Mouse (Mus musculus): ENCODE results near the gene Abcc12. TPM values are rescaled to one million over a fixed set of nuclear protein-coding genes. Genes with fewer than 3 reads are reported as not detected.

The Abcc12 gene
- total and polyA plus RNA-seq, 3 experiments = not detected

- no peak overlapping the region for H3K4me3 ChIP-seq (ENCODE audit: control insufficient read depth in 1 of 2, insufficient read depth in 1 of 2, low read depth in 2 of 2, low read length in 2 of 2)
- H3K9me3 ChIP-seq (replicated peaks; ENCODE audit: insufficient read depth, low read length) = no peaks in the 10 kb centered on the region
- no peak overlapping the region for H3K9ac ChIP-seq (ENCODE audit: control insufficient read depth, low read depth, low read length, poor library complexity, severe bottlenecking)
- DNase-seq (ENCODE audit: low read depth, low spot score) = no peak
- TF ChIP-seq ZNF384 (IDR thresholded peaks at IDR 0.05; ENCODE audit: low read depth, low read length) = no peak
- no peak for TF ChIP-seq MEF2A (IDR thresholded peaks at IDR 0.05; ENCODE audit: extremely low read depth, insufficient replicate concordance, low read depth, low read length, poor library complexity, severe bottlenecking)
- TF ChIP-seq MYC (IDR thresholded peaks at IDR 0.05; ENCODE audit: low read depth, low read length) = no peak
- TF ChIP-seq MAZ (IDR thresholded peaks at IDR 0.05; ENCODE audit: low read depth, low read length) = no peak
- TF ChIP-seq HCFC1 (IDR thresholded peaks at IDR 0.05; ENCODE audit: low read depth, low read length) = no peak
- TF ChIP-seq TAL1 (IDR thresholded peaks at IDR 0.05; ENCODE audit: low read length) = no peak
- no peak for TF ChIP-seq UBTF (IDR thresholded peaks at IDR 0.05; ENCODE audit: borderline replicate concordance, insufficient read depth, low read depth, low read length)
- TF ChIP-seq ETS1 (IDR thresholded peaks at IDR 0.05; ENCODE audit: low read depth, low read length) = no peak
- no peak for TF ChIP-seq POLR2AphosphoS2 (IDR thresholded peaks at IDR 0.05; ENCODE audit: low read length)
- H3K27ac ChIP-seq (ENCODE audit: control insufficient read depth, low read depth, low read length) = no peak overlapping the region
- no peaks in the 10 kb centered on the region for H3K79me2 ChIP-seq (ENCODE audit: control insufficient read depth, insufficient read depth, low read length, poor library complexity)
- H3K36me3 ChIP-seq (ENCODE audit: control insufficient read depth in 1 of 2, insufficient read depth in 2 of 2, low read length in 2 of 2) = peaks cover 0 to 16% of the 10 kb centered on the region in 2 experiments; a peak in 2 of 4 replicates
- no peaks in the 10 kb centered on the region for H3K27me3 ChIP-seq (ENCODE audit: control insufficient read depth in 1 of 2, insufficient read depth in 2 of 2, low read length in 2 of 2)
- peaks cover 0 to 19% of the 10 kb centered on the region in 2 experiments; a peak in 3 of 4 replicates for H3K4me1 ChIP-seq (ENCODE audit: control insufficient read depth in 1 of 2, insufficient read depth in 2 of 2, low read length in 2 of 2)
Observed at GRCm38 (mm10) chr8:86613798-86614197, 33.3 kb upstream of the Abcc12 start.

- Histone ChIP-seq H3K9me3 (replicated peaks; ENCODE audit: insufficient read depth, low read length) (no peaks in the 10 kb centered on the region), H3K9ac (ENCODE audit: control insufficient read depth, low read depth, low read length, poor library complexity, severe bottlenecking) (no peak overlapping the region), H3K36me3 (ENCODE audit: control insufficient read depth in 1 of 2, insufficient read depth in 2 of 2, low read length in 2 of 2) (no peaks in the 10 kb centered on the region), H3K27ac (ENCODE audit: control insufficient read depth, low read depth, low read length) (no peak overlapping the region), H3K27me3 (ENCODE audit: control insufficient read depth in 1 of 2, insufficient read depth in 2 of 2, low read length in 2 of 2) (peaks cover 0 to under 1% of the 10 kb centered on the region in 2 experiments; a peak in 3 of 4 replicates), H3K79me2 (ENCODE audit: control insufficient read depth, insufficient read depth, low read length, poor library complexity) (no peaks in the 10 kb centered on the region), H3K4me1 (ENCODE audit: control insufficient read depth in 1 of 2, insufficient read depth in 2 of 2, low read length in 2 of 2) (no peaks in the 10 kb centered on the region), H3K4me3 (ENCODE audit: control insufficient read depth in 1 of 2, insufficient read depth in 1 of 2, low read depth in 2 of 2, low read length in 2 of 2) (no peak overlapping the region)
- no peak for TF ChIP-seq ZNF384 (IDR thresholded peaks at IDR 0.05; ENCODE audit: low read depth, low read length)
- no peak for TF ChIP-seq JUND (IDR thresholded peaks at IDR 0.05; ENCODE audit: low read depth, low read length)
- TF ChIP-seq POLR2AphosphoS2 (IDR thresholded peaks at IDR 0.05; ENCODE audit: low read length) = no peak
- TF ChIP-seq CTCF (IDR thresholded peaks at IDR 0.05 in 2 of 3, conservative IDR thresholded peaks at IDR 0.05 in 1 of 3; ENCODE audit: control insufficient read depth in 1 of 3, insufficient read depth in 1 of 3, low read depth in 2 of 3, low read length in 3 of 3, poor library complexity in 1 of 3, severe bottlenecking in 1 of 3) = no peak
- TF ChIP-seq MAX (IDR thresholded peaks at IDR 0.05; ENCODE audit: low read length) = no peak
- no peak for TF ChIP-seq MXI1 (IDR thresholded peaks at IDR 0.05; ENCODE audit: low read depth, low read length)
- TF ChIP-seq SIN3A (IDR thresholded peaks at IDR 0.05; ENCODE audit: low read length) = no peak
- TF ChIP-seq RAD21 (IDR thresholded peaks at IDR 0.05; ENCODE audit: low read depth, low read length) = no peak
- no peak for TF ChIP-seq POLR2AphosphoS5 (IDR thresholded peaks at IDR 0.05; ENCODE audit: borderline replicate concordance, low read depth, low read length)
- no peak for TF ChIP-seq BHLHE40 (IDR thresholded peaks at IDR 0.05; ENCODE audit: borderline replicate concordance, low read depth, low read length)
- no peak for TF ChIP-seq ELF1 (IDR thresholded peaks at IDR 0.05; ENCODE audit: low read depth, low read length)
- TF ChIP-seq MYC (IDR thresholded peaks at IDR 0.05; ENCODE audit: low read depth, low read length) = no peak
- TF ChIP-seq E2F4 (IDR thresholded peaks at IDR 0.05; ENCODE audit: borderline replicate concordance, low read depth, low read length) = no peak
- no peak for TF ChIP-seq RCOR1 (IDR thresholded peaks at IDR 0.05; ENCODE audit: low read depth, low read length)
- no peak for TF ChIP-seq NELFE (IDR thresholded peaks at IDR 0.05; ENCODE audit: low read depth, low read length)
- DNase-seq (ENCODE audit: low read depth, low spot score) = no peak
Observed at GRCm38 (mm10) chr8:86604676-86605075, 24.2 kb upstream of the Abcc12 start.

All from MEL (cell line).